Mouse (Mus musculus) left cerebral cortex, adult 9 months (tissue): ENCODE results near the gene Pask.
"Not testable (repeated sequence)": the region's sequence is repeated elsewhere in the genome, so short reads cannot be mapped to it uniquely, and the experiment has no call there.

Experiments
- DNase-seq, 2 experiments: peaks; one replicate each; pipeline ENCODE4 v3.0.0; 2022; ENCODE audit warnings: low spot score in 2 of 2

The Pask gene

DNA sequence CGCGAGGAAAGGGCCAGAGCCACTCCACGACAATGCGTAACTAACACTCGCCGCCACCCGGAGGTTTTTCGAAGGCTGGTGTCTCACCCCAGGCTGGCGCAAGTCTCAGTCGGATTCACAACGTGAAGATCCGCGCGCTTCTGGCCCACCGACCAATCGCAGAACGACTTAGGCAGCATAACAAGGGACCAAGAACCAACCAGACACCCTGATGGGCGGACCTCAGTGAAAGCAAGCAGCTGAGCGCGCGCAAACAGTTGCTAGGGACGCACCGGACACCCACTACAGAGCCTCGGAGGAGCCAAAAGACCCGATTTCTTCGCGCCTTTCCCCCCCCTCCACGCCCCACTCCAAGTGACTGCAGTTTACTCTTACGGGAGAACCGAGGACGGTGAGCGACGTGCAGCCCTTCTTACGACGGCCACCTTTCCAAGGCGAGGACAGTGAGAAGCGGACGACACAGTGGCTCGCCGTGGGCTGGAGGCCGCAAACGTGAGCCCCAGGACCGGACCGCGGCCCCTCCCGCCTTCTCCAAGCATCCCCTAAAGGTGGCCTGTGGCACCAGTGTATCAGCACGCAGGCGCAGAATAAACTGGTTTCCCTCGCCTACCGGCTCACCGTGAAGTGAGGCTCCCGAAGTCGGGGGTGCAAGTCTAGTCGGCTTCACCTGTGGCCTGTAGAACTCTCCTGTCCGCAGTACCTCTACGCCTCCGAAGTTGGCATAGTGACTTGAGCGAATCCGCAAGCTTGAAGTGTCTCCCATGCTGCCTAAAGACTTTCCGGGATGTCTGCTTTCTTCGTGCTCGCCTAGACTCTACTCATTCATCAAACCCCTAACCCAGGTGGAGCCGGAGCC lies at the start of gene Pask, which contains the start of gene Ppp1r7:
Gene Pask (minus strand): TSS at position 835 of the 856 bp plus-strand sequence.
Gene Ppp1r7 (plus strand): TSS at position 207 of the 856 bp plus-strand sequence.
- peak; percentile 87 to 96 for DNase-seq

DNA sequence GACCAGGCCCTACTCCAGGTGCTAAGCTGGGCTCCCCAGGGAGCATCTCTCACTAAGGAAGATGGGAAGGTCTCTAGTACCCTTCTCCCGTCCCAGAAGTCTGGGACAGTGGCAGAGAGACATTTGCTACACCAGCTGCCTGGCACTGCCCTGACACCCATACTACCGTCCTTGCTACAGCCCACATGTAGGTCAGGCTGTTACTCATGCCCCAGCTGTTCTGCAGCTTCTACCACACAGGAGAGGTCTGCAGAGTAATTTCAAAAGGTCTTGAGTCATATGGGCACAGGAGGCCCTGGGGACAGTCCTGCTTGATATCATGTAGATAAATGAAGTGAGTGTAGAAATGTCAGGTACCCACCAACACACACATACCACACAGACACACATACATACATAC lies 45.6 kb upstream of the Pask start:
- no peak for DNase-seq

DNA sequence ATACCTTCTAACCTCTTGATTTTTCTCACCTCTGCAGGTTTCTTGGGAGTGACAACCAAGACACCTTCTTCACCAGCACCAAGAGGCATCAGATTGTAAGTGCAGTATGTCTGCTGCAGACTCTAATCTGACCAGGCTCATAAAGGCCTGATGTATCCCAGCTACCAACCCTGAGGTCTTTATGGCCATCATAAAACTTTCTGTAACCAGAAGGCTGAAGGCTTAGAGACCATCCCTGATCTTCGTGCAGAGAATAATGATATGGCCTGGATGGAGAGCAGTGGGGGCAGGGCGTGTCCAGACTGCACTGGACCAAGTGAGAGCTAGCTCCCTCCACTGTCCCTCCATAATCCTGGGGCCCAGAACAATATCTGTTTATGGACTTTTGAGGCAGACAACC lies 43.9 kb upstream of the Pask start:
- no peak for DNase-seq

DNA sequence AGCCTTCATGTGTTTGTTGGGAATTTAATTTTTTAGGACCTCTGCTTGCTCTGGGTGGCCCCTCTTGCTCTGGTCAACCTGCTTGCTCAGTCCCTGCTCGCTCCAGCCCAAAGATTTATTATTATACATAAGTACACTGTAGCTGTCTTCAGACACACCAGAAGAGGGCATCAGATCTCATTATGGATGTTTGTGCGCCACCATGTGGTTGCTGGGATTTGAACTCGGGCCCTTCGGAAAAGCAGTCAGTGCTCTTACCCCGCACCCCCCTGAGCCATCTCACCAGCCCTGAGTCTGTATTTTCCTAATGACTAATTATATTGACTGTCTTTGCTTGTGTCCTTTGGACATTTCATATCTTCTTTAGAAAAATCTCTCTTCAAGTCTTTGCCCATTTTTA lies 35.8 kb upstream of the Pask start:
- no peak for DNase-seq

DNA sequence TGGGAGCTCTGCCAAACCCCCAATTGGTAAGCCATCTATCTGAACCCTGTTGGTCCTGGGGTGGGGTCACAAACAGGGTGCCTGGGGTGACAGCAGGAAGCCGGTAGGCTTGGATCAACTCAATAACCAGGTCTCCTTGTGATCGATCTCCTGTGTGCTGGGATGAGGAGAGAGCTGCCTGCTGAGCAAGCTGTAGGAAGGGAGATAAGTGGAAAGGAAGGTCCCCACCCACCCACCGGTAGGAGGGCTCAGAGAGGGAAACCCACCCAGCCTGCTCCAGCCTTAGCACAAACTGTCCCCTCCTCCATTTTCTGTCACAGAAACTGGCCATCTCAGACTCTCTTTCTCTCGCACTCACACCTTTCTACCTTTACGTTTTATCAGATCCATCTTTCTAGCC lies 34.0 kb upstream of the Pask start:
- DNase-seq: no peak

DNA sequence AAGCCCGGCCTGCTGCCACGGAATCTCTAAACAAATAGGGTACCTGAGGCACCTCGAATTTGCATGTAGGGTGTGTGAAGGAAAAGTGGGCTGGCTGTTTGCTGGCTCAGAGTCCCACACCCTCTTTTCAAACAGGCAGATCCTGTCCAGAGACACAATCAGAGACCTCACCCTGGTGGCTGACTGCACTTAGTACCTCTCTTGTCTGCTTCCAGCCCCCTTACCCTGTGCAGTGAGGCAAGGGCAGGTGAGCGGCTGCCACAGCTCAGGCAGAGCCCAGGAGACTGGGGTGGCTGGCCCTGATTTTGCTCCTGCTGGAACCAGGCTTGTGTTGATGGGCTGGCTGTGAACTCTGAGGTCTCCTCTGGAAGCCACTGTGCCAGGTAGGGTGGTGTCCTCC lies 30.4 kb upstream of the Pask start, which contains the start of gene Ano7:
Gene Ano7 (plus strand): TSS at position 266 of the 400 bp plus-strand sequence.
- no peak for DNase-seq

DNA sequence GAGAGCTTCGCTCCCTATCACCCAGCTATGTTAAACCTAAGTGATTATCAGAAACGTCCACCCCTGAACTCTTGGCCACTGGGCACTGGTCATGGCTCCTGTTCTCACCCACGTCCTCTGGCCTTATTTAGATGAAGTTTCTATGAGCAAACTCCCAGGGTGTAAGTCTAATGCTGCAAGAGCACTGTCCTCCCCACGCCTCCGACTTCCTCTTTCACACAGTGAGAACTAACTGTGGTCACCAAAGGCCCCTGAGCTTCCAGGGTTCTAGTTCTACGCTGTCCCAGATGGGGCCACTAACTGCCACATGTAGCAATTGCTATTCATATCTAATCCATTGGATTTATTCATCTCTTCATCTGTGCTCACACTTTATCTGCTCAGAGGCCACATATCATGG lies 22.4 kb upstream of the Pask start:
- DNase-seq: no peak

DNA sequence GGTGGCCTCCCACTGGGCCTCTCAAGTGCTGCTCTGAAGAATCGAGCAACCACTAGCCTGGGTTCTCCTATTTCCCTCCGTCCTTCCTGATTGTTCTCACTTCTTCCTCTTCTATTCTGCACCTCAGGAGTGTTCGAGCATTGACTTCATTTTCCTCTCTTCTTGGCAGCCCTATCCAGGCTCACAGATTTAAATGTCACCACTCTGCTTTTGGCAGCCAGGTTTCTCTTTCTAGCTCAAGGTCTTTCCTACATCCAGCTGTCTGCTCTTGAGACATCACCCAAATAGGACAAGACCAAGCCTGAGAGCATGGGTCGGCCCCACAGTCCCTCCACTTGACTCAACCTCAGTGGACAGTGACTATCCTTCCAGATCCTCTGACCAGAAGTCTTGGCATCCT lies 19.4 kb upstream of the Pask start:
- DNase-seq: no peak

DNA sequence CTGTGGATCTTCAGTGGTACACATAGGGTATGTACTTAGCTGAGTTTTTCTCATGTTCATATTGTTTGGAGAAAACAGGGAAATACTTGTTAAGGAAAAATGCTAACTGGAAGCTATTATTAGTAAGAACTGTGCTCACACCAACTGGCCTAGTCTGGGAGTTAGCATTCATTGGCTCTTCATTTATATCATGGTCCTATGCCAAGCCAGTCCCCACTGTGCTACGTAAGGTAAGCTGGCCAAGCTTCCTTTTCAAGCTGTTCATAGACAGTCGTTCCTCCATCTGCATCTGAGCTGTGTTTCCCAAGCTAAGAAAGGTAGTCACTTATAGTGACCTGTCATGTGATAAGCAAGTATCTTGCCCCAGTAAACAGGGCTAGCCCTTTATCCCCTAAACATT lies 9.4 kb upstream of the Pask start:
- DNase-seq: peak in 1 of 2 experiments; percentile 55

DNA sequence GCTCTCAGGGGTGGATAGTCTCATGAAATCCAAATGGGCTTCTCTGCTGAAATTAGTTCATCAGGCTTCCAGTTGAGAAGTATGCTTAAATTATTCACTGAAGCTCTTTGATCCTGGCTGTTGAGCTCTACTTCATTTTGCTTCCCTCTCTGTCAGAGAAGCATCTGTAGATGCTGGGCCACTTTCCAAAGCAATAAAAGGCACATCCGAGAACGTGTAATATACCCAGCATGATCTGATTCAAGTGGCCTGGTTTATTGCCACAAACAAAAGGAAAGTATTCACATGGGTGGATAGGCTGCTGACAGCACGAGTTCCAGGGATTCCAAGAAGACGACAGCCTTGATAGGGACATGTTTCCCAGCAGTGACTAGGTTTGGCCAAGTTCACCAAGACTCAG lies 6.4 kb upstream of the Pask start:
- no peak for DNase-seq

DNA sequence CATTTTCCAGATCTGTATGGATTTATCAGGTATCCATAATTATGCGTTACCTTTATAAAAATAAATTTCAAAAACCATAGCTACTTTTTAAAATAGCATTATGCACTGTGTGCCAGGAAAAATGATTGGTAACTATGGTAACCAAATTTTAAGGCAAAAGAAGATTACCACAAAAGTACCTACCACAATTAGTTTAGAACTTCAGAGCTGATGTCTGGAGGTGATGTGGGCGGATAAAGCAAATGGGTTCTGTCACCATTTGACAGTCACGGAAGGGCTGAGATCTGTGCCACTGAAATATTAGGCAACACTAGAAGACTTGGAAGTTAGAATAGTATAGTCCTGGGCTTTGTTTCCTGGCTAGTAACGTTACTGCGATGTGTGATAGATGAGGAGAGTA lies 3.9 kb upstream of the Pask start:
- peak; percentile 34 to 35 for DNase-seq

DNA sequence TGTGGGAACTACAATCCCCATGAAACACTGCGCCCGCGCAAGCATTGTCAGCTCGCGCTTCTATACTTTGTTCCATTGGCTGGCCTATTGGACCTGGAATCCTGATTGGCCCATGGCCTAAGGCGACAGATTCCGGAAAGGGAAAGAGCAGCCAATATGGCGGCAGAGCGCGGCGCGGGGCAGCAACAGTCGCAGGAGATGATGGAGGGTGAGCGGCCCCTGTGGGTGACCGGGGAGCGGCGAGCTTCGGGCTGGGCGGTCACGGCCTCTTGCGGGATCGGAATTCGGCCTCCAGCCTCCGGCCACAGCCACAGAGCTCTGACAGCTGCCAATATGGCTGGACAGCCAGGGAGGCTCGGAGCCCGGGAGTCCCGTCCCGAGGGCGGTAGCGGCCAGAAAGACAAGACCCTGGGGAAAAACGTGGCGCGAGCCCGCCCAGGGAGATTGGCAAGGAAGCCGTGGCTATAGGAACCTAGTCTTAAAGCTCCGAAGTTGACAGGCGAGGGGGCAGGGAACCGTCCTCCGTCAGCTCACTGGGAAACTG lies 294 bp upstream of the Pask start:
- DNase-seq: peak; percentile 91 to 96

DNA sequence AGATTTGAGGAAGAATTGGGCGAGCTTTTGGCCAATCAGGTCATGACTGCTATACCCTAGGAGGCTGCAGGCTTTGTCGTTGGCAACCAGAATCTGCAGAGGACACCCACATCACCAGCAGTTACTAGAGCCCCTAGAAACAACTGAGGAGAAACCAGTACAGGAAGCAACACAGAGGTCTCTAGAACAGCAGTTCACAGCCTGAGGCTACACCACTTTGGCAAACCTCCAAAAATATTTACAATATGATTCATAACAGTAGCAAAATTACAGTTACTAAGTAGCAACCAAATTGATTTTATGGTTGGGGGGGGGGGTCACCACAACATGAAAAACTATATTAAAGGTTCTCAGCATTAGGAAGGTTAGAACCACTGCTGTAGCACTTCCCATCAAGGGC lies 8.7 kb downstream of the Pask start:
- no peak for DNase-seq

DNA sequence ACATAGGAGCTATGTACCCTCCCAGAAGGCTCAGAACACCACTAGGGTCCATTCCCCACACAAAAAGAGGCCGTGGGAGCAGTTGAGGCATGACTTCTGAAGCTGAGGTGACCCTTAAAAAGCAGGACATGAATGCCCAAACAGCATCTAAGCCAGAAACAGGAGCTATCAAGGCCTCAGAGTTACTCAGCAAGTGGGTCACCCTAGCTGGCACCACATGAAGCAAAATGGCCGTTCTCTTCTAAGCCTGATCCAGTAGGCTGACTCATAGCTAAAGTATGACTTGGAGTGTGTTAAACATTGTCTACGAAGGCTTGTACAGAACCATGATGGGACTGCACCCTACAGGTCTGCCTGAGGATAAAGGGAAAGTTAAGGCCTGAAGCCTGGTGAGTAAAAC lies 16.8 kb downstream of the Pask start:
- DNase-seq: no peak

DNA sequence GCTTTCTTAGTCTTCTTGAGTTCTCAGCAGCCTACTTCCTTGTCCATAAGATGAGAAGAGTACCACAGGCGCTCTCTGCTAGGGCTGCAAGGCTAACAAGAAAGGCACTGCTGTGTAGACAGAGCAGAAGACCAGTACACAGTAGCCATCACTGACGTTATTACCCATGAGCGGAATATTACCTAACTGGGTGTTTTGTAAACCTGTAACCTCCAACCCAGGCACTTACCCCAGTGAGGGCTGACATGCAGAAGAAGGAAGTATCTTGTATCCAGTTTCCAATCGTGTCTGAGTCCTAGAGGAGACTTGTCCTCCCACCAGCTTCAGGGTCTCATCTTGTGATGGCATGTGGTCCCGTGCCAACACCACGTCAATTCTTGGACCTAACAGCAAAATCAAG lies 19.3 kb downstream of the Pask start:
- no peak for DNase-seq

DNA sequence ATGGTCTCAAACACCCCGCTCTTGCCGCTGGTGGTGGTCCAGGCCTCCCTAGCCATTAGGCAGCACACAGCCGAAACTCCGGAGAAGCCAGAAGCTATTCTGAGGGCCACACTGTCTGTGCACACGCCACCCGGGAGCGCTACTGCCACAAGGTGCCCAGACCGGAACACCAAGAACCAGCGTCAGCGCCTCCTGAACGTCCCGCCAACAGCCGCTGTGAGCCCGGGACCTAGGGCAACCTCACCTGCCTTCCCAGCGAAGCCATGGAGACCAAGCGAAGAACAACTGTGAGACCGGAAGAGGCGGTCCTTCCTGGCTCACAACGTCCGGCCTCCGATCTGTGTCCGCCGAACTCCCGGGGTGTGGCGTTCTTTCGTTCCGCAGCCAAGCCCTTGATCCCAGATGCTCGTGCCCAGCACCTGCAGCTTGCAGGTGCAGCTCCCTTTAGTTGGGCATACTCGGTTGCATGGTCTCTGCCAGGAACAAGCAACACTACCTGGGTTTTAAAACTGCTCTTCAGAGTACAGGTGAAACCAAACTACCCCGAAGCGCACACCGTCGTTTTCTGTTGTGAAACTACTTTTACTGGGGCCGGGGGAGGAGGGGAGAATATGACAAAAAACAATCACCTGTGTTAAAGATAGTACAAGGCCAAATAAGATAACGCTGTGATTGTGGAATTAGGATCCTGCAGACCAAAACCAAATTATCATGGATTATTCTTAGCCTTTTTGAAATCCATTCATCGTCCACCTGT lies 37.5 kb downstream of the Pask start, which contains the start of gene Mterf4:
Gene Mterf4 (minus strand): TSS at position 335 of the 757 bp plus-strand sequence.
- peak; percentile 18 to 77 for DNase-seq

DNA sequence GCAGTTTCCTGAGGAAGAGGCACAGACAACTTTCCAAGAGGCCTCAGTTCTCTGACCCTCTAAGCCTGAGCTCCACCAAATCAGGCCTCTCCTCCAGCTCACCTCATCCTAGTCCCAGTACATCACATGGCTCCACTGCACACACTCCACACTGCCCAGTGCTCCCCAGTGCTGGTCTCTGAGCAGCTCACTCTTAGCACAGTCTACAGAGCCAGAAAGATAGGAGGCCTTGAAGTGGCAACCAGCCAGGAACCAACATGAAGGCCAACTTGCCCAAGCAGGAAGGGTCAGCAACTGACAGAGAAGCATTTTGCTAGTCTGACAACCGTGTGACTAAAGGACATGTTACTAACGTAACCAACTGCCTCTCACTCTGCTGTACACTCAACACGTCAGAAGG lies 42.7 kb downstream of the Pask start:
- DNase-seq: no peak

DNA sequence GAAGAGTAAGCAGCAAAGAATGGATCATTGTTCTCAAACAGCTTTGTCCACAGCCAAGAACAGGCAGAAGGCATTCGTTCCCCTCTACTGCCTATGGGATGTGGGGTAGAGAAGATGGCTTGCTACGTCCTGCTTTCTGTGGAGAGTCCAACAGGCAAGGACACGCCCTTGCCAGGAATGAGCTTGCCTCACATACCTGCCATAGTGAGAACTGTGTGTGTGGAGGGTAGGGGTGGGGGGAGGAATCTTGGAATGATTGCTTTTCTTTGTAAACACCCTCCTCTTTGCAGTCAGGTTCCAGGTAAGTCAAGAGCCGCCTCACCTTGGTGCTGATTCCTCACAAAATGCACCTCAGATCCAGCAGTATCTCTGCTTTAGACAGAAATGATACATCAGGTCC lies 43.5 kb downstream of the Pask start:
- DNase-seq: no peak

DNA sequence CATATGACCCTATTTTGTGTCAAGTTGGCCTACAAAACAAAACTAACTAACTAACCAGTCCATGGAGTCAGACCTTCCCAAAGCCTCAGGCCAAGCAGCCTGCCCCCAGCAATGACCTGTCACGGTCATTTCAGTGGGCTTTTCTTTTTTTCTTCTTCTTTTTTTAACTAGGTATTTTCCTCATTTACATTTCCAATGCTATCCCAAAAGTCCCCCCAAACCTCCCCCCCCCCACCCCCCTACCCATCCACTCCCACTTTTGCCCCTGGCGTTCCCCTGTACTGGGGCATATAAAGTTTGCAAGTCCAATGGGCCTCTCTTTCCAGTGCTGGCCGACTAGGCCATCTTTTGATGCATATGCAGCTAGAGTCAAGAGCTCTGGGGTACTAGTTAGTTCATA lies 48.8 kb downstream of the Pask start:
- DNase-seq: not testable (repeated sequence)

DNA sequence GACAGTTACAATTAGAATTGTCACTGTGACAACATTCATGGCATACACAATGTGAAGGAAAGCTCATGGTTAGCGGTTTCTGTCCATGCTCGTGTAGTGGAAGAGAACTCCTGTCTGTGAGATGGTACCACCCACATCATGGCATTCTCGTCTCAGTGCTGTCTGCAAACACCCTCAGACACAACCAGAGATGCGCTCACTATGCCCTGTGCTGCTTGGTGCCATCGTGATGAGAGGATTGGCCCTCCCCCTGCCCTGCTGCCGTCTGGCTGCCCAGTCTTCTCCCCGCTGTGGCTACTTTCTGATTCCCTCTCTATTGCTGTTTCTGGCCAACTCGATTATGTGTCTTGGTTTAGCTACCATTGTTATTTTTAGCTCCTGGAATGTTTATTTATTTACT lies 51.3 kb downstream of the Pask start:
- DNase-seq: no peak

DNA sequence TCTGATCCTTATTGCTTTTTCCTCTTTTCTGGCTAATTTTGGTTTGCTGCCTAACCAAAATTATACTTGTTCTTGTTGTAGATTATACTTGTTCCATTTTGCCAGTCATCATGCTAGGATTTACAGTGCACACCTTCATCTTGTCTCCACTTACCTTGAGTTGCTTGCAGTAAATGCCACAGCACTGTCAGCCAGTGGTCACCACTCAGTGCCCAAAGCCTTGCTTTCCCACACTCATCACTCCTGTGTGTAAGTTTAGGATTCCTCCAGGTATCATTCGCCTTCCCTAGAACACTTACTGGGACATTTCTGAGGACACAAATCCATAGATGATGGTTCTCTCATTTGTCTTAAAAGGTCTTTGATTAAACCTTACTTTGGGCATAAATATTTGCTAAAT lies 51.7 kb downstream of the Pask start:
- no peak for DNase-seq

DNA sequence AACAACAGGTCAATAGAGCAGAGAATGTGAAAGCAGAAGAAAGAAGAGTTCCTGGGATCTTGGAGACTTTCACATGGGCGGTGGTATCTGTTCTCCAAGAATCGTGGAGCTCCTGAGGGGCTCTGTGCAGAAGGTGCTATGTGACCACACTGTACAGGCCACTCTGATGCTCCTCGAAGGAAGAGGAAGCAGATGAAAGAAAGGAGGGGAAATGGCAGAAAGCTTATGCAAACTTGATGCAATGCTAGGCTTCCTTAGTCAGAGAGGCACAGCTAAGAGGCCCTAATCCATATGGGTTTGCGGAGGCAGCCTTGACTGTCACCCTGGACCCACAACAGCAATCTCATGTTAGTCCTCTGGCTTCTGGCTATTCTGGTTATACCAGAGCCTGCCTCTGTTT lies 52.3 kb downstream of the Pask start:
- no peak for DNase-seq
